Mouse (Mus musculus): Measurements from ENCODE around the gene Ints4. TPM values are rescaled to one million over a fixed set of nuclear protein-coding genes. Genes with fewer than 3 reads are reported as not detected.

Ints4 gene
- polyA plus RNA-seq, 1 experiment from 2014 or later: 35.5 TPM

DNA sequence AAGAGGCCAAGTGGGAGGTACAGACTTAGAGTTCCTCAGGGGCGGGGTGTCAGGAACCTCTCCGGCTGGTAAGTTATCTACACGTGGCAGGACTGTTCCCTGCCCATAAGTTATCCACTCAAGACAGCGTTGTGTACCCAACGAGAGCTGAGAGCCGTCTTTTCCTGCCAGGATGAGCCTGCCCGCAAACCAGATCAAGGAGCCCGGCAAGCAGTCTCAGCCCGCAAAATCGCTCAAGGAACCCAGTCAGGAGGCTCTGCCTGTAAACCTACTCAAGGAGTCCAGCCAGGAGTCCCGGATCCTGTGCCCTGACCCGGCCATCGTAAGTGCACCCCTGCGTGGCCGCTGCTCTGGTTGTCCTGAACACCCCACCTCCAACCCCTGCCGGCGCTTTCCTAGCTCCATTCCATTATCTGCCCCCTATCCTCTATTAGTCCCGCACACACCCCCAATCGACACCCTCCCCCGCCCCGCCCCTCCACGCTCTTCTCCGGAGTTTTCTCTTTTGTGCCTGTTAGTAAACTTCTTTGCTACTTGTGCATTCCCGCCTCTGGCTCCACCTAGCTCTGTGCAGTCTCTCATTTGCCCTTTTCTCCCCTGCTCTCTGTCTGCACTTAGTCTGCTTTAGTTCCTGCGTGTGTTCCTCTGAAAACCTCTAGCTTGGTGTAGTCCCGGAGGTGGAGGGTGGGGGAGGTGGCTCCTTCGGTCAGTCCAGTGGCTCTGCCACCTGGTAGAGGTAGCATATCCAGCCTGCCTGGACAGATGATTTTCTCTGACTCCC lies 27.4 kb upstream of the Ints4 start:
- peak overlapping the region; percentile 51 for H3K4me2 ChIP-seq (ENCODE audit: low read length)
- 8% methylated on average over 27 of the region's 27 CpGs for WGBS
- H3K27me3 ChIP-seq (ENCODE audit: control insufficient read depth, insufficient read depth, low read depth, low read length): peaks cover 2% of the 10 kb centered on the region; the same call in 1 of the 2 replicates
- no peaks in the 10 kb centered on the region for H3K36me3 ChIP-seq (ENCODE audit: control insufficient read depth, insufficient read depth, low read length)
- 0 out of 2 replicates have a peak, but pooled peaks cover 5% of the 10 kb centered on the region for H3K4me1 ChIP-seq (ENCODE audit: control insufficient read depth, insufficient read depth, low read length)
- ATAC-seq: no peak
- peak overlapping the region; percentile 9 for H3K4me3 ChIP-seq (ENCODE audit: low read depth, low read length)
- H3K9ac ChIP-seq (ENCODE audit: low read depth, low read length): peak overlapping the region; percentile 39
- peaks cover 5% of the 10 kb centered on the region; the same call in 1 of the 2 replicates for H3K9me3 ChIP-seq (replicated peaks; ENCODE audit: control insufficient read depth, low read length, poor library complexity, severe bottlenecking)
- H3K27ac ChIP-seq (ENCODE audit: low read length): no peak overlapping the region

DNA sequence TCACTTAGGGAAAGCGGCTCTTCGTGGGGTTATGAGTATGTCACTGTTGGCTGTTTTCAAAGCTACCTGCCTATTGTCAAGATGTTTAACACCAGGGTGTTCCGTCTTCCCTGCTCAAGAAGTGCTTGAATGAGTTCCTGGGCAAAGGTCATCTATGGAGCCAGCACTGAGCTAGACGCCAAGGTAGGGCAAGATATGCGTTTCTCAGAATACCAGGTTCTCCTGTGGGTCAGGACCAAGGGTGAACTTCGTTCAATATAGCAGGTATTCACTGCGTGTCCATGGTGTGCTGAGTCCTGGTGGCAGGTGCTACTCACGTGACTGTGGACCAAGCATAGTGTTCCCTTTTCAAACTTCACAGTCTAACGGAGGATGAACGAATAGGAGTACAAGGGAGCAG lies 26.0 kb upstream of the Ints4 start:
- Histone ChIP-seq H3K36me3 (ENCODE audit: control insufficient read depth, insufficient read depth, low read length) (no peaks in the 10 kb centered on the region), H3K9me3 (replicated peaks; ENCODE audit: control insufficient read depth, low read length, poor library complexity, severe bottlenecking) (no peaks in the 10 kb centered on the region; the same call in 1 of the 2 replicates), H3K4me1 (ENCODE audit: control insufficient read depth, insufficient read depth, low read length) (0 out of 2 replicates have a peak, but pooled peaks cover 5% of the 10 kb centered on the region), H3K4me3 (ENCODE audit: low read depth, low read length) (no peak overlapping the region), H3K4me2 (ENCODE audit: low read length) (no peak overlapping the region), H3K27me3 (ENCODE audit: control insufficient read depth, insufficient read depth, low read depth, low read length) (peaks cover 2% of the 10 kb centered on the region; the same call in 1 of the 2 replicates), H3K27ac (ENCODE audit: low read length) (no peak overlapping the region), H3K9ac (ENCODE audit: low read depth, low read length) (no peak overlapping the region)
- WGBS: 96% methylated on average over 10 of the region's 10 CpGs
- no peak for ATAC-seq

DNA sequence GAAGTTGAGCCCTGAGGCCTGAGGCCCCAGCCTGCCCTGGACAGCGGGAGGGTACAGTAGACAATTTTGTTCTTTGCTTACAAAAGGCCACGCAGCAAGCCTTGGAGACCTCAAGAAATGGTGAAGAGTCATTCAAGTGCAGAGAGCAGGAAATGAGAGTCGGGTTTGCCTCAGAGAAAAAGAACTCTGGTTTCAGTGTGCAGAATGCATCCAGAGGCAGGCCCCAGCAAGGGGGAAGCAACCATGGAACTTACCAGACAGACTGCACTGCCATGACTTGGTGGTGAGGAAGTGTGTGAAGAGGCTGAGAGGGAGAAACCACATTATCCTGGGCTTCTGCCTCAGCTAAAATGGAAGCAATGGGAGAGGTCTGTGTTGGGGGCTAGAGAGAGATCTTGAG lies 25.2 kb upstream of the Ints4 start:
- H3K9ac ChIP-seq (ENCODE audit: low read depth, low read length): no peak overlapping the region
- ATAC-seq: no peak
- no peak overlapping the region for H3K27ac ChIP-seq (ENCODE audit: low read length)
- H3K27me3 ChIP-seq (ENCODE audit: control insufficient read depth, insufficient read depth, low read depth, low read length): peaks cover 2% of the 10 kb centered on the region; the same call in 1 of the 2 replicates
- no peaks in the 10 kb centered on the region for H3K36me3 ChIP-seq (ENCODE audit: control insufficient read depth, insufficient read depth, low read length)
- 89% methylated on average over 3 of the region's 3 CpGs for WGBS
- 0 out of 2 replicates have a peak, but pooled peaks cover 5% of the 10 kb centered on the region for H3K4me1 ChIP-seq (ENCODE audit: control insufficient read depth, insufficient read depth, low read length)
- no peaks in the 10 kb centered on the region; the same call in 1 of the 2 replicates for H3K9me3 ChIP-seq (replicated peaks; ENCODE audit: control insufficient read depth, low read length, poor library complexity, severe bottlenecking)
- H3K4me2 ChIP-seq (ENCODE audit: low read length): no peak overlapping the region
- H3K4me3 ChIP-seq (ENCODE audit: low read depth, low read length): no peak overlapping the region

DNA sequence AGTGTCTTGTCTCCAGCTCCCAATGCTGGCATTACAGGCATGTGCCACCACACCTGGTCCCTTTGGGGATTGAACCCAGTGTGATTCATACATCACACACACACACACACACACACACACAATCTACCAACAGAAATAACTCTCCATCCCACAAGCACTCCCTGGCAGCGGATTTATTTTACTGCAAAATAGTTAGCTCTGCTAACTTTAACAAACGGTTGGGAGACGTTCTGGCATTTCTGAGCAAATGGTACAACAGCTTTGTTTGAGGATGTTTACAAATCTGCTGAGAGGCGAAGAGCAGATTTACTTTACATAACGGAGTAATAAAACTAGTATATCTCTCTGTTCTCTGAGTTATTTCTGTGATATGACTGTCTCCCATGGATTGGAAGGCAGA lies 7.8 kb upstream of the Ints4 start:
- no peaks in the 10 kb centered on the region for H3K9me3 ChIP-seq (replicated peaks; ENCODE audit: control insufficient read depth, low read length, poor library complexity, severe bottlenecking)
- no peaks in the 10 kb centered on the region for H3K27me3 ChIP-seq (ENCODE audit: control insufficient read depth, insufficient read depth, low read depth, low read length)
- no peak overlapping the region for H3K27ac ChIP-seq (ENCODE audit: low read length)
- H3K9ac ChIP-seq (ENCODE audit: low read depth, low read length): no peak overlapping the region
- H3K4me3 ChIP-seq (ENCODE audit: low read depth, low read length): no peak overlapping the region
- WGBS: 86% methylated on average over 5 of the region's 5 CpGs
- H3K36me3 ChIP-seq (ENCODE audit: control insufficient read depth, insufficient read depth, low read length): no peaks in the 10 kb centered on the region
- H3K4me2 ChIP-seq (ENCODE audit: low read length): no peak overlapping the region
- no peak for ATAC-seq
- no peaks in the 10 kb centered on the region for H3K4me1 ChIP-seq (ENCODE audit: control insufficient read depth, insufficient read depth, low read length)

DNA sequence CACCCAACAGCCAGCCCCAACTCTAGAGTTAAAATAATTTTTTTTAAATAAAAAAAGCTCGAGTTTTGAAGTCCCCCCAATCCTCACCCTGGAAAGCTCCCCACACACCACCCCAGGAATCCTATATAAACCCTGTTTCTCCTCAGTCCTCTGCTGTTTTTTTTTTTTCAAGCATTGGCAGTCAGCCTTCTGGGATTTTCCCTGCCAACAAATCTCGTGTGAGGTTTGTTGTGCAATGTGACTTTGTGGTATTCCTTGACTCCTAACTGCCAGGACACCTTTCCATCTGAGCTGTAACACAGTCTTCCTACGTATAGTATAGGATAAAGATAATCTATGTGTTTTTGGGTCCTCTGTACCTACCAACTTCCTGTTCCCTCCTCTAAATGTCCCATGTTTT lies 1.4 kb upstream of the Ints4 start:
- H3K27me3 ChIP-seq (ENCODE audit: control insufficient read depth, insufficient read depth, low read depth, low read length): no peaks in the 10 kb centered on the region
- 67% methylated on average over 3 of the region's 3 CpGs for WGBS
- H3K9ac ChIP-seq (ENCODE audit: low read depth, low read length): no peak overlapping the region
- H3K27ac ChIP-seq (ENCODE audit: low read length): no peak overlapping the region
- no peak for ATAC-seq
- H3K36me3 ChIP-seq (ENCODE audit: control insufficient read depth, insufficient read depth, low read length): no peaks in the 10 kb centered on the region
- H3K9me3 ChIP-seq (replicated peaks; ENCODE audit: control insufficient read depth, low read length, poor library complexity, severe bottlenecking): no peaks in the 10 kb centered on the region
- H3K4me3 ChIP-seq (ENCODE audit: low read depth, low read length): no peak overlapping the region
- H3K4me1 ChIP-seq (ENCODE audit: control insufficient read depth, insufficient read depth, low read length): peaks cover 20% of the 10 kb centered on the region
- no peak overlapping the region for H3K4me2 ChIP-seq (ENCODE audit: low read length)

DNA sequence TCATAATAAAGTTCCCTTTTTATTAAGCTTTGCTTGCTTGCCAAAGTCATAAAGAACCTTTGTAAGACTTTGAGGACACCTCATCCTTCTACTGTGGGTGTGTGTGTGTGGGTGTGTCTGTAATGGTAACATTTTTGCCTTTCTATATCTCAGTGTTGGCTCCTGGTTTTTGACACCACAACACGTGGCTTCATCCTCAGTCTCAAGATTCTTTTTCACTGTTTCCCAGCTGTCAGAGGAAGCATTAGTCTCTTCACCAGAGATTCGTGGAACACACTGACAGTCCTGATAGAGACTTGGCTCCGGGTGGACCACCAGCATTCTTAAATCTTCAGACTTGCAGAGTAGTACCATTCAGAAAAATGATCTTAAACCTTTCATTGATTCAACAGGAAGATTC lies 466 bp upstream of the Ints4 start:
- WGBS: 25% methylated on average over 3 of the region's 3 CpGs
- no peaks in the 10 kb centered on the region for H3K9me3 ChIP-seq (replicated peaks; ENCODE audit: control insufficient read depth, low read length, poor library complexity, severe bottlenecking)
- H3K9ac ChIP-seq (ENCODE audit: low read depth, low read length): no peak overlapping the region
- H3K4me3 ChIP-seq (ENCODE audit: low read depth, low read length): peak overlapping the region; percentile 77
- H3K36me3 ChIP-seq (ENCODE audit: control insufficient read depth, insufficient read depth, low read length): 0 out of 2 replicates have a peak, but pooled peaks cover 2% of the 10 kb centered on the region
- H3K27me3 ChIP-seq (ENCODE audit: control insufficient read depth, insufficient read depth, low read depth, low read length): no peaks in the 10 kb centered on the region
- H3K4me2 ChIP-seq (ENCODE audit: low read length): peak overlapping the region; percentile 58
- 0 out of 2 replicates have a peak, but pooled peaks have one; percentile 15 for ATAC-seq
- peaks cover 20% of the 10 kb centered on the region for H3K4me1 ChIP-seq (ENCODE audit: control insufficient read depth, insufficient read depth, low read length)
- H3K27ac ChIP-seq (ENCODE audit: low read length): no peak overlapping the region

DNA sequence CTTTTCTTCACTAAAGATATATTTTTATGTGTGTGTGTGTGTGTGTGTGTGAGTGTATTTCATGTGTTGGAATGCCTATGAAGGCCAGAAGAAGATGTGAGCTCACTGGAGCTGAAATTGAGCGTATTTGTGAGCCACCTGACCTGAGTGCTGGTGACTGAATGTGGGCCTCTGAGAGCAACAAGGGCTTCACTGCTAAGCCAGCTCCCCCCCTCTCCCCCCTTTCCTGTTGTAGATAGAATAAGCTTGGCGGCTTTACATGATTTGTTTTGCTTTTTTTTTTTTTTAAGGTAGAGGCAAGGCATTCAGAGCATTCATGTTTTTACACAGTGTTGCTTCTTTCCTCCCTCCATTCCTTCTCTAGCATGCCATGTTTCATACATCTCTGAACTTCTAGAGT lies 2.6 kb downstream of the Ints4 start:
- WGBS: 78% methylated on average over 2 of the region's 2 CpGs
- Histone ChIP-seq H3K4me1 (ENCODE audit: control insufficient read depth, insufficient read depth, low read length) (peaks cover 20% of the 10 kb centered on the region), H3K4me2 (ENCODE audit: low read length) (no peak overlapping the region)

DNA sequence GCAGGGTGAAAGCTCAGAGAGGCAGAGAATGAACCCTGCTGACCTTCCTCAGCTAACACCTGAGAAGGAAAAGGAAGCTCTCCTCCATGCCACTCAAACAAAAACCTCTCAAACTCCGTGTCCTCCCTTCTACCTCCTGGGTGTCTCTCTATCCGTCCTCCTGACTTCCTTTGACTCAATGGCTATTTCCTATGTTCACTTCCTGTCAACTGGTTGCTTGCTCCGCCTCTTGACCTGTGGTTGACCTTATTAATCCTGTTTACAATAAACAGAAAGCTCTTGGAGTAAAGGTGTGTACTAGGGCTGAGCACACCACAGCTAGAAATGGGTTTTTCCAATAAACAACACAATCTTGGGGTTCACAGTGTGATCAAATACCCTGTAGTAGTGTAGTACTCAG lies 10.4 kb downstream of the Ints4 start:
- no peak for ATAC-seq
- H3K4me2 ChIP-seq (ENCODE audit: low read length): no peak overlapping the region

More for the DNA sequence above, 2.6 kb downstream of the Ints4 start:
- no peaks in the 10 kb centered on the region for H3K9me3 ChIP-seq (replicated peaks; ENCODE audit: control insufficient read depth, low read length, poor library complexity, severe bottlenecking)
- H3K4me3 ChIP-seq (ENCODE audit: low read depth, low read length): no peak overlapping the region
- H3K36me3 ChIP-seq (ENCODE audit: control insufficient read depth, insufficient read depth, low read length): peaks cover 15% of the 10 kb centered on the region
- H3K27ac ChIP-seq (ENCODE audit: low read length): no peak overlapping the region
- no peak for ATAC-seq
- no peak overlapping the region for H3K9ac ChIP-seq (ENCODE audit: low read depth, low read length)
- H3K27me3 ChIP-seq (ENCODE audit: control insufficient read depth, insufficient read depth, low read depth, low read length): no peaks in the 10 kb centered on the region

DNA sequence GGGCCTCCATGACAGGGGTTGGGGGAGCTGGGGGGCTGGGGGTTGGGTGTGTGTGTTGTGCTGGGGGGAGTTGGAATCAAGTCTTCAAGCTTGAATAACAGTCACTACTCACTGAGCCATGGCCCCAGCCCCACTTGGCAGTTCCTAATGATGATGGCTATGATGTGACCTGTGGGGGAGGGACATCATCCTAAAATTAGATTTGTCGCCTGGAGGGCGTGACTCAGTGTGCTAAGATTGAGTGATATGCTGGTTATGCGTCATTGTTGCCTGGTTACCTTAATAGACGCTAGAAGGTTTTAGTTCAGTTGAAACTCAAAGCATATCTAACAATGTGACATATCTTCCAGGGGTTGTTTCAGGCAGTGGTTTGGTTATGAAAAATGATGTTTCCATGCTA lies 11.7 kb downstream of the Ints4 start:
- Histone ChIP-seq H3K36me3 (ENCODE audit: control insufficient read depth, insufficient read depth, low read length) (peaks cover 23% of the 10 kb centered on the region), H3K9ac (ENCODE audit: low read depth, low read length) (no peak overlapping the region), H3K4me1 (ENCODE audit: control insufficient read depth, insufficient read depth, low read length) (no peaks in the 10 kb centered on the region), H3K27me3 (ENCODE audit: control insufficient read depth, insufficient read depth, low read depth, low read length) (no peaks in the 10 kb centered on the region), H3K9me3 (replicated peaks; ENCODE audit: control insufficient read depth, low read length, poor library complexity, severe bottlenecking) (no peaks in the 10 kb centered on the region), H3K4me2 (ENCODE audit: low read length) (no peak overlapping the region), H3K27ac (ENCODE audit: low read length) (no peak overlapping the region), H3K4me3 (ENCODE audit: low read depth, low read length) (no peak overlapping the region)
- 93% methylated on average over 4 of the region's 4 CpGs for WGBS
- ATAC-seq: no peak

More for the DNA sequence above, 10.4 kb downstream of the Ints4 start:
- peaks cover 30% of the 10 kb centered on the region for H3K36me3 ChIP-seq (ENCODE audit: control insufficient read depth, insufficient read depth, low read length)
- H3K27ac ChIP-seq (ENCODE audit: low read length): no peak overlapping the region
- H3K4me3 ChIP-seq (ENCODE audit: low read depth, low read length): no peak overlapping the region
- no peak overlapping the region for H3K9ac ChIP-seq (ENCODE audit: low read depth, low read length)
- WGBS: 72% methylated on average over 3 of the region's 3 CpGs
- no peaks in the 10 kb centered on the region for H3K9me3 ChIP-seq (replicated peaks; ENCODE audit: control insufficient read depth, low read length, poor library complexity, severe bottlenecking)
- H3K4me1 ChIP-seq (ENCODE audit: control insufficient read depth, insufficient read depth, low read length): no peaks in the 10 kb centered on the region
- no peaks in the 10 kb centered on the region for H3K27me3 ChIP-seq (ENCODE audit: control insufficient read depth, insufficient read depth, low read depth, low read length)

All from midbrain, embryonic 16.5 days (tissue).